In genomic region chr5:64714710-64715109, GRCm38 (mm10) we compare ENCODE assay signal across 10 mouse cellular contexts.
DNase-seq lines count a peak whose midpoint lies in the region; ATAC-seq lines count a peak whose summit lies in the region.
"Had no signal": no experiment of that assay in that cellular context is flagged by ENCODE, and none has a peak within 500 bp of the region (broad histone marks: within the 10 kb centered on the region; RNA-seq: fewer than 3 reads in every experiment).

No protein-coding gene starts in this region.

- H3K9ac ChIP-seq in kidney, embryonic 14.5 days (ENCODE audit: low read depth, low read length), result no peak overlapping the region
- H3K9ac ChIP-seq in hindbrain, embryonic 16.5 days (ENCODE audit: low read depth, low read length), result no peak overlapping the region
- no peak overlapping the region for H3K9ac ChIP-seq in neural tube, embryonic 11.5 days (ENCODE audit: low read length)
- H3K9ac ChIP-seq: heart, embryonic 15.5 days; neural tube, embryonic 13.5 days had no signal

- H3K27ac ChIP-seq in kidney, embryonic 14.5 days (ENCODE audit: low read depth, low read length), result no peak overlapping the region
- no peak overlapping the region for H3K27ac ChIP-seq in hindbrain, embryonic 16.5 days (ENCODE audit: low read depth, low read length)
- no peak overlapping the region for H3K27ac ChIP-seq in neural tube, embryonic 11.5 days (ENCODE audit: low read depth, low read length)
- H3K27ac ChIP-seq: heart, embryonic 15.5 days; neural tube, embryonic 13.5 days had no signal

- no peaks in the 10 kb centered on the region for H3K36me3 ChIP-seq in kidney, embryonic 14.5 days (ENCODE audit: control insufficient read depth, insufficient read depth, low read length)
- H3K36me3 ChIP-seq in hindbrain, embryonic 16.5 days (ENCODE audit: control insufficient read depth, insufficient read depth, low read length), result no peaks in the 10 kb centered on the region
- H3K36me3 ChIP-seq in neural tube, embryonic 11.5 days (ENCODE audit: control insufficient read depth, insufficient read depth, low read length), result no peaks in the 10 kb centered on the region
- H3K36me3 ChIP-seq: heart, embryonic 15.5 days; neural tube, embryonic 13.5 days had no signal

- no peaks in the 10 kb centered on the region for H3K4me1 ChIP-seq in kidney, embryonic 14.5 days (ENCODE audit: control insufficient read depth, insufficient read depth, low read length)
- no peaks in the 10 kb centered on the region for H3K4me1 ChIP-seq in hindbrain, embryonic 16.5 days (ENCODE audit: control insufficient read depth, insufficient read depth, low read depth, low read length)
- H3K4me1 ChIP-seq in neural tube, embryonic 11.5 days (ENCODE audit: control insufficient read depth, insufficient read depth, low read length), result no peaks in the 10 kb centered on the region

- no peak overlapping the region for H3K4me2 ChIP-seq in kidney, embryonic 14.5 days (replicated peaks; ENCODE audit: low read depth, low read length)
- no peak overlapping the region for H3K4me2 ChIP-seq in hindbrain, embryonic 16.5 days (ENCODE audit: low read length)
- H3K4me2 ChIP-seq in neural tube, embryonic 11.5 days (ENCODE audit: low read depth), result no peak overlapping the region
- H3K4me2 ChIP-seq: heart, embryonic 15.5 days had no signal

- DNase-seq in kidney, adult 18-20 months, result no peak
- DNase-seq in c-Kit-positive CD71-positive TER-119-negative erythroid progenitor cells, embryonic 14.5 days (ENCODE audit: low read depth), result peak; percentile 84
- DNase-seq in neural tube, embryonic 11.5 days (ENCODE audit: low spot score), result peak; percentile 67
- DNase-seq in B cell, adult 2 months, result no peak
- DNase-seq in layer of hippocampus, adult 9-10 months (ENCODE audit: low spot score), result no peak

- 73% methylated on average over 7 of the region's 7 CpGs for WGBS in kidney, embryonic 14.5 days
- 49% methylated on average over 7 of the region's 7 CpGs for WGBS in hindbrain, embryonic 16.5 days
- 61% methylated on average over 7 of the region's 7 CpGs for WGBS in neural tube, embryonic 11.5 days

- no peaks in the 10 kb centered on the region for H3K27me3 ChIP-seq in kidney, embryonic 14.5 days (ENCODE audit: control insufficient read depth, insufficient read depth, low read length)
- no peaks in the 10 kb centered on the region for H3K27me3 ChIP-seq in hindbrain, embryonic 16.5 days (replicated peaks; ENCODE audit: control insufficient read depth, insufficient read depth, low read length)
- H3K27me3 ChIP-seq in neural tube, embryonic 11.5 days (ENCODE audit: control insufficient read depth, insufficient read depth, low read length), result no peaks in the 10 kb centered on the region
- H3K27me3 ChIP-seq: heart, embryonic 15.5 days; neural tube, embryonic 13.5 days had no signal

- no peaks in the 10 kb centered on the region for H3K9me3 ChIP-seq in kidney, embryonic 14.5 days (ENCODE audit: control insufficient read depth, low read length)
- no peaks in the 10 kb centered on the region for H3K9me3 ChIP-seq in hindbrain, embryonic 16.5 days (ENCODE audit: control insufficient read depth, low read length)
- no peaks in the 10 kb centered on the region for H3K9me3 ChIP-seq in neural tube, embryonic 11.5 days (ENCODE audit: control insufficient read depth, low read length)
- H3K9me3 ChIP-seq: heart, embryonic 15.5 days; neural tube, embryonic 13.5 days had no signal

- ATAC-seq in kidney, embryonic 14.5 days (ENCODE audit: low FRiP score, low TSS enrichment), result 0 out of 2 replicates have a peak, but pooled peaks have one; percentile 60
- ATAC-seq in hindbrain, embryonic 16.5 days, result peak; percentile 63; the same call in 1 of the 2 replicates
- peak; percentile 86 for ATAC-seq in neural tube, embryonic 11.5 days (ENCODE audit: insufficient read depth, low FRiP score, low TSS enrichment)
- no peak for ATAC-seq in CD4-positive, CD25-positive, alpha-beta regulatory T cell, adult 4 months

- no peak overlapping the region for H3K4me3 ChIP-seq in kidney, embryonic 14.5 days (ENCODE audit: low read length)
- H3K4me3 ChIP-seq in hindbrain, embryonic 16.5 days (ENCODE audit: low read length), result no peak overlapping the region
- no peak overlapping the region for H3K4me3 ChIP-seq in neural tube, embryonic 11.5 days (ENCODE audit: low read depth, low read length)
- H3K4me3 ChIP-seq: heart, embryonic 15.5 days; neural tube, embryonic 13.5 days had no signal

Comparison
In these comparisons a context has a peak if more than half of its experiments do, and no peak if none do; other contexts are left out.
1. DNase-seq: peak in c-Kit-positive CD71-positive TER-119-negative erythroid progenitor cells, embryonic 14.5 days (single experiment) and neural tube, embryonic 11.5 days (single experiment); none in kidney, adult 18-20 months (single experiment), B cell, adult 2 months (0 of 2) and layer of hippocampus, adult 9-10 months (single experiment).